Mouse (Mus musculus) olfactory bulb, adult 2 months (tissue): Measurements from ENCODE around the gene Krt79. TPM values are rescaled to one million over a fixed set of nuclear protein-coding genes. Genes with fewer than 3 reads are reported as not detected.
A peak's percentile ranks its signal among the peaks of the same experiment; 100 is the strongest.

Experiments
- H3K27ac ChIP-seq: fragments of 200-500 bp; 2 replicates; pipeline ENCODE4 v1.5.1; 2012; ENCODE audit warnings: low read depth, low read length; ENCODE audit not compliant: insufficient read depth
- H3K4me1 ChIP-seq: fragments of 200-500 bp; 2 replicates; pipeline ENCODE4 v1.6.1; 2012; ENCODE audit warnings: low read length; ENCODE audit not compliant: control insufficient read depth, insufficient read depth
- H3K4me3 ChIP-seq: fragments of 200-500 bp; 2 replicates; pipeline ENCODE4 v1.5.1; 2012; ENCODE audit warnings: mild to moderate bottlenecking, low read depth, low read length, moderate library complexity; ENCODE audit not compliant: insufficient read depth
- CTCF ChIP-seq: fragments of 200-500 bp; IDR thresholded peaks from 2 replicates; pipeline ENCODE4 v1.5.1; 2012; ENCODE audit warnings: low read depth, mild to moderate bottlenecking, low read length, moderate library complexity; ENCODE audit not compliant: insufficient read depth
- POLR2A ChIP-seq: fragments of 200-500 bp; IDR thresholded peaks from 2 replicates; pipeline ENCODE4 v1.6.1; 2012; ENCODE audit warnings: mild to moderate bottlenecking, low read depth, low read length, moderate library complexity; ENCODE audit not compliant: insufficient read depth
- WGBS: fragments of 180-500 bp; shearing (Covaris S2); methylation state at CpG from one replicate; pipeline ENCODE4 v1.1.7; 2018; 5-methylcytosine and 5-hydroxymethylcytosine counted together
- polyA plus RNA-seq: library from polyadenylated mRNA; stranded (reverse); fragments of >200 nt; gene quantifications from 2 replicates; pipeline ENCODE4 v1.2.4, GENCODE M21; 2012; ENCODE audit warnings: low replicate concordance; ENCODE audit not compliant: missing spikeins, insufficient read depth, insufficient read length

Krt79 gene
- polyA plus RNA-seq: not detected in 2 replicates

DNA sequence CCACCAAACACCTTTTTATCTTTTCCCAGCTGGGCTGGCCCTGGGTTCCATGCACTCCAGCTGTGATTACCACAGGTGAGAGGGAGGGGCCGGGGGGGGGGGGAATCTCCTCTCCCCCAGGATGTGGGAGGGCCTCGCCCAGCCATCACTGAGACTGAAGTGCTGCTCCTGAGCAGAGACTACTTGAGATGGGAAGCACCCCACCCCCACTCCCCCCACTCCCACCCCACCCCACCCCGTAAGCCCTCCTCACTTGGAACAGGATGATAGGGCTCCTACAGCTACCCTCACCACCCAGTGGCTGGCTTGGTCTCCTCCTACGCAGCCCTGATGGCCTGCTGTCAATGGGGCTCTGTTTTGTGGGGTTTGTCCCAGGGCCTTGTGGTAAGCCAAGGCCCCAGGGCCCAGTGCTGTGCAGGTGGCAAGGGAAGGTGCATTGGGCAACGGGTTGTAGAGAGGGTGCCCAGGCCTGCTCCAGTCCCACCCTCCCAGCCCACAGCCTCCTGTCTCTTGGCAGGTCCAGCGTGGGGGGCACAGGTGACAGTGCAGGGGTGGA lies at the start of gene Krt79:
Krt79 (minus strand) TSS at position 51 of the 556 bp plus-strand sequence.
- TF ChIP-seq CTCF (no peak), POLR2A (no peak)
- peaks cover 10% of the 10 kb centered on the region for H3K4me1 ChIP-seq
- H3K27ac ChIP-seq: no peak within 1 kb of the TSS
- WGBS: 74% methylated on average over 6 of the region's 6 CpGs
- H3K4me3 ChIP-seq: no peak within 1 kb of the TSS

DNA sequence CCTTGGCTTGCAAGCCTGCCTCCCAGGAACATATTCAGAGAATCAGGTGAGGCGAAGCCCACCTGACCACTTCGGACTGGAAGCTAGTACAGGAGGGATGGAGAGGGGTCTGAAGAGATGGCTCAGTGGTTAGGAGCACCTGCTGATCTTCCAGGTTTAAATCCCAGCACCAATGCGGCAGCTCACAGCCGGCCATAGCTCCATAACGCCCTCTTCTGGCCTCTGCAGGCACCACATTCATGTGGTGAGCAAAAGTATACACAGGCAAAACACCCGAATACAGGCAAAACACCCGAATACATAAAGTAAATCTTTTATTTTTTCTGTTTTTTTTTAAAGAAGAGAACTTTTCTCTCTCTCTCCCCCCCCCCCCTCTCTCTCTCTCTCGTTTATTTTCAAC lies 48.6 kb upstream of the Krt79 start:
- no peak overlapping the region for H3K4me3 ChIP-seq
- no peak overlapping the region for H3K27ac ChIP-seq
- H3K4me1 ChIP-seq: 0 out of 2 replicates have a peak, but pooled peaks cover 4% of the 10 kb centered on the region
- TF ChIP-seq POLR2A: no peak
- no peak for TF ChIP-seq CTCF
- WGBS: 67% methylated on average over 8 of the region's 8 CpGs

DNA sequence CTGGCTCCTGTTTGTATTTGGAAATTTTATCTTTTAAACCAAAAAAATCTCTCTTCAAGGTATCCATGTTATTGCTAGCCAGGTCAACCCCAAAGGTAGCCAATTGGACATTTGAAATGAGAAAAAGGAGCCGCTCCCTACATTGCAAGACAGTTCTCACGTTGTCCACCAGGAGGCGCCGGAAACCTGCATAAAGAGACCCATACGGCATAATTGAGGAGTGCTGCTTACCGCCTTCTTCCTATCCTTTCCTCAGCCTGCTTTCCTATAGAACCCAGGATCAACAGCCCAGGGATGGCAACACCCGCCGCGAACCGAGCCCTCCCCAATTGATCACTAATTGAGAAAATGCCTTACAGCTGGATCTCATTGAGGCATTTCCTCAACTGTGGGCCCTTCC lies 48.0 kb upstream of the Krt79 start:
- under 1% methylated on average over 10 of the region's 10 CpGs for WGBS
- H3K27ac ChIP-seq: no peak overlapping the region
- TF ChIP-seq POLR2A: no peak
- TF ChIP-seq CTCF: peak; percentile 76
- 0 out of 2 replicates have a peak, but pooled peaks cover 5% of the 10 kb centered on the region for H3K4me1 ChIP-seq
- no peak overlapping the region for H3K4me3 ChIP-seq

DNA sequence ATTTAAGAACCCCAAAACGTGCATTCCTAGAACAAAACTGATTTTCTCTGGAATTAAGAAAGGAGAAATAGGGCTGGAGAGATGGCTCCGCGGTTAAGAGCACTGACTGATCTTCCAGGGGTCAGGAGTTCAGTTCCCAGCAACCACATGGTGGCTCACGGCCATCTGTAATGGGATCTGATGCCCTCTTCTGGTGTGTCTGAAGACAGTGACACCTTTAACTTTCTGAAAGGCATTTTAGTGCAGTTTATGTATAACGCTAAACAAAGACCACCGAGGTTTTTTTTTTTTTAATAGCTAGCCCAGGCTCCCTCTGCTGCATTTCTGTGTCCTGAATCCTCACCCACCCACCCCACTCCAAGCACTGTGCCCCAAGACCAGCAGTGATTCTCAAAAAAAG lies 44.6 kb upstream of the Krt79 start:
- H3K27ac ChIP-seq: no peak overlapping the region
- H3K4me3 ChIP-seq: no peak overlapping the region
- 13% methylated on average over 6 of the region's 6 CpGs for WGBS
- 0 out of 2 replicates have a peak, but pooled peaks cover 5% of the 10 kb centered on the region for H3K4me1 ChIP-seq
- TF ChIP-seq POLR2A: no peak
- no peak for TF ChIP-seq CTCF

DNA sequence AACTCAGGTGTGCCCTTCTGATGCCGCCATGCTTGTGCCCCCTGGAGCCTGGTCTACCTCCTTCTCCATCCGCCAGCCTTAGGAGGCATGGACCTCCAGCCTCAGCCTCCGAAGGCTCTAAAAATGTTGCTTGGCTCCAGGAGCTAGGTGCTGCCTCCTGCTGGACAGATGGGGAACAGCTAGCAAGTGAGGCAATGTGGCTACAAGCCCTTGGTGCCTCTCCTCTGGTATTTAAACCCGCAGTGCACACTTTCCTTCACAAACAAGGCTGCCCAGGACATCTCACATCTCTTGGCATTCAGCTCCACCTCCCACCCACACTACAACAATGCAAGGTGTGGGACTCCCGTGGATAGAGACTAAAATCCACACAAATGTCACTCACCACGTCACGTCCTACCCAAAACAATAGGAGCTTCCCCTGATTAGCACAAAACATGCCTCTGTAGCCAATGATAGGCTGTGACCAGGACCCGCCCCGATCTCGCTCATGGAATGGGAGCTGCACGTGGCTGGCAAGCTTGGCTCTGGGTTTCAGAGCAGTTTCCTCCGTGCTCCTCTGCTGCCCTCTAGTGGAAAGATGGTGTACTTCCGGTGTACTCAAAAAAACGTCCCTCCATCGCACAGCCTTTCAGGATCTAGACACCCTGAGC lies 44.0 kb upstream of the Krt79 start:
- TF ChIP-seq POLR2A (no peak), CTCF (peak; percentile 88)
- peak overlapping the region; percentile 1; the same call in 1 of the 2 replicates for H3K4me3 ChIP-seq
- 0 out of 2 replicates have a peak, but pooled peaks cover 5% of the 10 kb centered on the region for H3K4me1 ChIP-seq
- H3K27ac ChIP-seq: no peak overlapping the region
- 4% methylated on average over 15 of the region's 15 CpGs for WGBS

DNA sequence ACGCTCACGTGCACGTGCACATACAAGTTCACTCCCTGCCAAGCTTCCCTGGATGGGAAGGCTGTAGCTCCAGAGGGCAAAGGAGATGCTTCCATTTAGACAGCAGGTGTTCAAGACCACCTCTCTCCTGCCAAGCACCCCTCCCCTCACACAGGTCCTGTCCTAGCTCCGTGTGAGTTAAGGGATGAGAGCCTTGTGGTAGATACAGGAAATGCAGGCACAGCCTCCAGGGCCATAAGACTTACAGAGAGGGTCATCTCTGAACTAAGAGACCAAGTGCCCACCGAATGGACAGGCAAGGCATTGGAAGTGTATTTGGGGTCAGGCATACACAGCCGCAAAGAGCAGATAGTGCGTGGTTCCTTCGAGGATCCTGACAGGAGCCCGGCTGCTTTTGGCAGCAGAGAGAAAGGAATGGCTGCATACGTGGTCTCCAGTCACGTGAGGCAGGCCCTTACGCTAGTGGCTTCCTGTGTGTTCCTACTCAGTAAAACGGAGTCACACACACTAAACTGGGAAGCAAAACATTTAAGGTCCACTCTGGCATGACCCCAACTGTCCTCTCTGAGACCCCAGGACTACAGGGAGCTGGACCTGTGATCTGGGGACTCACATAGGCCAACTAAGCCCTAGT lies 43.3 kb upstream of the Krt79 start:
- TF ChIP-seq POLR2A (no peak), CTCF (no peak)
- WGBS: 85% methylated on average over 13 of the region's 13 CpGs
- Histone ChIP-seq H3K4me3 (no peak overlapping the region), H3K4me1 (0 out of 2 replicates have a peak, but pooled peaks cover 5% of the 10 kb centered on the region), H3K27ac (no peak overlapping the region)

DNA sequence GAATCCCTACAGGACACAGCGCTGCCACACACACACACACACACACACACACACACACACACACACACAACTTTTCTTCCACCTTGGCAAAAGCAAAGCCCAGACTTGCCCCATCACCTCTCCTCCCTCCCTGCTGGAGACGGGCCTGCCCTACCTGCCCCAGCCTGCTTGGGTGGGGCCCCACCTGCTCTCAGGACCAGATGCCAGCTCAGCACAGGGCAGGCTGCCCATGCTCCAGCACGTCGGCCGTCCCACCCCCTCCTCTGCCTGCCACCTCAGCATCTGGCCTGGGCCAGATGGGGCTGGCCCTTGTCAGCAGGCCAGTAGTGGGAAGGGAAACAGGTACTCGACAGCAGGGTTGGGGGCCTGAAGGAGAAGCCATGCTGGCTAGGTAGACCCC lies 40.7 kb upstream of the Krt79 start:
- TF ChIP-seq POLR2A (no peak), CTCF (no peak)
- H3K4me3 ChIP-seq: no peak overlapping the region
- H3K27ac ChIP-seq: no peak overlapping the region
- peaks cover 23% of the 10 kb centered on the region for H3K4me1 ChIP-seq
- 76% methylated on average over 6 of the region's 6 CpGs for WGBS

DNA sequence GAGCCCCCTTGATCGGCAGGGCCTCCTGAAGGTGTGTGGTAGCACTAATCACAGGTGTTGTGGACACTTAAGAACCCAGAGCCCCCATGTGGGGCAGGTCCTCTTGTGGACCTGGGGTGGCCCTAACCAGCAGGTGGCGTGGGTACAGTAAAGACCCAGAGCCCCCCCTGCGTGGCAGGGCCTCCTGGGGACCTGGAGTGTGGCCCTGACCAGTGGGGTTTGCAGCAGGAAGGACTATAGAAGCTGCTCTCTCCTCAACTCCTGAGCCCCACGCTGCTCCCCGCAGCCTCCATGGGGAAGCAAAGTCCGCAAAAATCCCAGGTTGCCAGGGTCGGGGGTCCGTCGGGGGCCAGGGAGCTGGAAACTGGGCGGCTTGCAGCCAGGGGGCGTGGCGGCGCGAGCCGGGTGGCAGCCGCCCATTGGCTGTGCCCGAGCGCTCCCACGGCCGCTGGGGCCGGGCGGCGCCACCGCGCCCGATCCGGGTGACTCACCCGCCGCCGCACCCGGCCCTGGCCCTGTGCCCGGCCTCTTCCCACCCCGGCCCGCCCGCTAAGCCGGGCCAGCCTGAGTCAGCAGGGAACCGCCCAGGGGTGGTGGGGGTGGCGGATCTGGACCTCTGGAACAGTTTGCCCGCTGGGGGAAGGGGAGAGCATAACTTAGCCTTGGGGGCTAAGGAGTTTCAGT lies 37.1 kb upstream of the Krt79 start:
- Histone ChIP-seq H3K4me3 (peak overlapping the region; percentile 18; the same call in 1 of the 2 replicates), H3K4me1 (peaks cover 36% of the 10 kb centered on the region), H3K27ac (0 out of 2 replicates have a peak overlapping the region, but pooled peaks have one; percentile 11)
- WGBS: 5% methylated on average over 36 of the region's 39 CpGs
- TF ChIP-seq POLR2A: no peak
- TF ChIP-seq CTCF: peak; percentile 39; the same call in 1 of the 2 replicates

DNA sequence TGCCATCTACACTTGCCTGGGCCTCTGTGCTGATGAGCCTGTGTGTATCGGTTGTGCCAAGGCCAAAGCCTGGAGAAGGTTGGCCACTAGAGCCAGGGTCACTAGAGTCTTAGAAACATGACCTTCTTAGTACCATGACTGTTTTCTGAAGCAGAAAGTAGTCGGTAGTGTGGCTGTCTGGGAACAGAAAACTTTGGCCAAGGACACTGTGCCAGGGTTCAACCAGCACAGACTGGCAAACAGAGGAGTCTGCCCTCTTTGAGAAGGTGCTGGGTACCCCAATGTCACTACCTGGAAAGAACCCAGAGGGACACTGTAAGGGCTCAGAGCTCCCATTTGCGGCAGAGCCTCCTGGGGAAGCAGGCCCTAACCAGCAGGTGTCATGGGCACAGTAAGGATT lies 36.5 kb upstream of the Krt79 start:
- WGBS: 68% methylated on average over 3 of the region's 3 CpGs

More for the DNA sequence above, 36.5 kb upstream of the Krt79 start:
- TF ChIP-seq POLR2A (no peak), CTCF (no peak)
- no peak overlapping the region for H3K27ac ChIP-seq
- peaks cover 36% of the 10 kb centered on the region for H3K4me1 ChIP-seq
- H3K4me3 ChIP-seq: no peak overlapping the region
